In the genomic region with DNA sequence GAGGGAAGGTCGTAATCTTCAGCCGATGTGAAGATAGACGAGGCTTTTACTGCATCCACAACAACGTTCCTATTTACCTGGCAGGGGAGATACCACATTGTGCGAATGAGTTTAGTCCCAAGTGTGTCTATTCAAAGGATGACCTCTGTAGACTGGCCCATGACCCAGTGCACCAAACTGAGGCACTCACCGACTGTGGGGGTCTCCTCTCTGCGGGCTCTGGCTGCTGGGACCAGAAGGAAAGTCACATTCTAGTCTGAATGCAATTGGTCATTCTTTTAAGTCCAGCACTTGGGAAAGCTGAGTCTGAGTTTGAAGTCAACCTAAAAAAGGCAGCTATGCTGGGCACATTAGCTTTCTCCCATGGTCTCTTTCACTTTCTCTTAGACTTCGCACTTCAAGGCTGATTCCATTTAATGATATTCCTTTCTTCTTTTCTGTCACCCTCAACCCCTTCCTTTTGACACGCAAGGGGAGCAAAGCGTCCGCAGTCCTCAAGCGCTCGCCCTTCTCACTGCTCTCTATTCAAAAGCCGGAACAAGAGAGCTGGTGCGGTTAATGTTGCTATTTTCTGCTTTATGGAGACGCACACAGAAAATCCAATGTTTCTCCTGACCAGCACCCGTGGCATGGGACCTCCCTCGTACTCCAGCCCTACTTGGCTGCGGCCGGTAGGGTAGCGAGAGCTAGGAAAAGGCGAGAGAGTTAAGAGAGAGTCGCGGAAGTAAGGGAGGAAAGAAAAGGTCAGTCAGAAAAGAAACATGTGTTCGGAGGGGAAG, we compare ENCODE assay signal across 8 mouse cellular contexts. TPM values are rescaled to one million over a fixed set of nuclear protein-coding genes. Genes with fewer than 3 reads are reported as not detected.
DNase-seq lines count a peak whose midpoint lies in the region; ATAC-seq and TF ChIP-seq lines count a peak whose summit lies in the region.

No protein-coding gene starts in this region.

- 0 out of 2 replicates have a peak, but pooled peaks cover 3% of the 10 kb centered on the region for H3K4me1 ChIP-seq in lung, postnatal 0 days (ENCODE audit: insufficient read depth, low read depth, low read length)

- TF ChIP-seq CTCF in lung, postnatal 0 days (IDR thresholded peaks at IDR 0.05): no peak

- DNase-seq in lung, postnatal 0 days (ENCODE audit: low spot score): no peak
- no peak for DNase-seq in lung, adult 18-20 months
- DNase-seq in induced T-regulatory cell, adult 2 months (ENCODE audit: low read depth): peak; percentile 65
- DNase-seq in neural tube, embryonic 10.5 days (ENCODE audit: extremely low spot score, low spot score): peak; percentile 60
- DNase-seq in left cerebral cortex, postnatal 4 days: no peak
- DNase-seq in layer of hippocampus, postnatal 10 days (ENCODE audit: low spot score in 2 of 2): no peak
- no peak for DNase-seq in left cerebral cortex, postnatal 14 days (ENCODE audit: low spot score in 2 of 2)

- peaks cover 88% of the 10 kb centered on the region for H3K27me3 ChIP-seq in lung, postnatal 0 days (replicated peaks; ENCODE audit: insufficient read depth, low read length)

- no peak for TF ChIP-seq EP300 in lung, postnatal 0 days (IDR thresholded peaks at IDR 0.05)

- H3K9me3 ChIP-seq in lung, postnatal 0 days (ENCODE audit: low read length): no peaks in the 10 kb centered on the region

- intact Hi-C loops in left cerebral cortex, postnatal 4 days (cut with DNase I): no loop called here
- intact Hi-C loops in left cerebral cortex, postnatal 14 days (cut with DNase I): no loop called here

- peak overlapping the region; percentile 48 for H3K4me2 ChIP-seq in lung, postnatal 0 days (replicated peaks; ENCODE audit: low read depth, low read length)

- H3K4me3 ChIP-seq in lung, postnatal 0 days (ENCODE audit: low read depth, low read length): peak overlapping the region; percentile 29

- no peak overlapping the region for H3K27ac ChIP-seq in lung, postnatal 0 days (ENCODE audit: low read length)

- 3% methylated on average over 25 of the region's 25 CpGs for WGBS in lung, postnatal 0 days

- ATAC-seq in lung, postnatal 0 days: no peak
- peak; percentile 34 for ATAC-seq in common myeloid progenitor, adult 5-6 weeks (replicated peaks; ENCODE audit: low read depth, poor library complexity, severe bottlenecking)

- H3K36me3 ChIP-seq in lung, postnatal 0 days (ENCODE audit: insufficient read depth, low read length): no peaks in the 10 kb centered on the region

- H3K9ac ChIP-seq in lung, postnatal 0 days (replicated peaks; ENCODE audit: low read depth): no peak overlapping the region; the same call in 1 of the 2 replicates

RNA-seq across cellular contexts. Expression of a gene that starts 39.8 kb away (rescaled TPM):
- polyA plus RNA-seq in lung, postnatal 0 days (2015; fragmentation: Nextera tagmentation; extraction: Ambion mirVana): 4.7 and 5.3 TPM in 2 replicates
- not detected in 2 replicates for total RNA-seq in common myeloid progenitor, adult 5-6 weeks (2017)
- 1 to 10 TPM in 1 of 2 experiments, under 1 TPM in 1; 0.52 to 1.2 TPM for total RNA-seq in left cerebral cortex, postnatal 4 days (2021)
- total RNA-seq in layer of hippocampus, postnatal 10 days (2021): 1 to 10 TPM; 1.9 TPM
- 1 to 10 TPM; 2.1 to 2.7 TPM for total RNA-seq in left cerebral cortex, postnatal 14 days (2021)

Comparison
In these comparisons a context has a peak if more than half of its experiments do, and no peak if none do; other contexts are left out.
1. DNase-seq: peak in induced T-regulatory cell, adult 2 months (single experiment) and neural tube, embryonic 10.5 days (single experiment); none in lung, postnatal 0 days (single experiment), lung, adult 18-20 months (0 of 2), left cerebral cortex, postnatal 4 days (single experiment), layer of hippocampus, postnatal 10 days (0 of 2) and left cerebral cortex, postnatal 14 days (0 of 2).